Mouse (Mus musculus): ENCODE data around the gene Qtrt2.

DNA sequence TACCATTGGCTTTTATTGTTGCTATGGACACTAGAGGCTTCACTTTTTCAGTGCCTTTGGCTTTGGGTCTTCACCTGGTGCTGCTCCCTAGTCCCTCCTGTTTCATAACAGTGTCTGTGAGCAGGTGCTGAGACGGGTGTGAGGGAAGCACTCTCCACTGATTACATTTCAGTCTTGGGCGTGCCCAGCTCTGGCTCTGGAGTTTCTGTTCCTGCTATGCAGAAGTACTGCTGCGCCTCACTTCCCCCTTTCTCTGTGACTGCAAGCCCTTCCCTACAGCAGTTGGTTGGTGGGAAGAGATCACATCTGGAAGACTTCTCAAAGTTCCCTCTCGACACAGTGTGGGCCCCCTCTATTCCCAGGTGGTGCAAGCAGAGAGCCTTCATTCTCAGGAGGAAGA lies 25.0 kb upstream of the Qtrt2 start:
- TF ChIP-seq POLR2A (IDR thresholded peaks at IDR 0.05; ENCODE audit: low read depth, low read length) (no peak), CTCF (conservative IDR thresholded peaks at IDR 0.05; ENCODE audit: insufficient read depth, insufficient read length, low read depth, low read length) (no peak)

Data from kidney, adult 2 months (tissue).